Mouse (Mus musculus): Measurements from ENCODE around the gene Scyl2.

DNA sequence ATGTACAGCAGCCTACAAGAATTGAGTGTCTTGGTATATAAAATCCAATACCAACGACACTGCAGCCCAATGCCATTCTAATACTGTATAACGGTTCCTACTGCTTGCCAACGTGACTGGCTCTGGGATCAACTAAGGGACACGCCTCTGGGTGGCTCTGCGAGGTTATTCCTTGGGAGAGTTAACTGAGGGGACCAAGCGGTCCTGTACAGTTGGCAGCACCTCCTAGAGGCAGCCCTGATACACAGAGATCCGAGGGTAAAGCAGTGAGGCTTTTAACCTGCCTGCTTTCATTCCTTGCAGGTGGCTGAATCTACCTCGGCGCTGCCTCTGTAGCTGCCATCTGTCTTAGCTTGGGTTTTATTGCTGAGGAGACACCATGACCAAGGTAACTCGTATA lies 3.1 kb downstream of the Scyl2 start:
- TF ChIP-seq CTCF (IDR thresholded peaks at IDR 0.05; ENCODE audit: low read depth) (no peak), EP300 (IDR thresholded peaks at IDR 0.05; ENCODE audit: low read depth) (no peak)
